9 mouse cellular contexts compared by ENCODE assay signal in genomic region chr3:132949791-132950528, GRCm38 (mm10). TPM values are rescaled to one million over a fixed set of nuclear protein-coding genes. Genes with fewer than 3 reads are reported as not detected.
DNase-seq lines count a peak whose midpoint lies in the region; ATAC-seq and TF ChIP-seq lines count a peak whose summit lies in the region.
"Had no signal": no experiment of that assay in that cellular context is flagged by ENCODE, and none has a peak within 500 bp of the region (broad histone marks: within the 10 kb centered on the region; RNA-seq: fewer than 3 reads in every experiment).

Npnt (minus strand) TSS chr3:132950291.

- peak within 1 kb of the TSS; percentile 92 for H3ac ChIP-seq in C2C12 (ENCODE audit: control insufficient read depth, insufficient read length, low read depth)

- H3K27ac ChIP-seq in ES-E14 (ENCODE audit: insufficient read depth, low read depth, low read length, poor library complexity, severe bottlenecking), result no peak within 1 kb of the TSS
- peak within 1 kb of the TSS; percentile 69 for H3K27ac ChIP-seq in embryonic facial prominence, embryonic 13.5 days
- peak within 1 kb of the TSS; percentile 76 for H3K27ac ChIP-seq in hindbrain, embryonic 10.5 days
- H3K27ac ChIP-seq: macrophage had no signal

- H3K9ac ChIP-seq in ES-E14 (ENCODE audit: insufficient read depth, low read depth, low read length, poor library complexity, severe bottlenecking), result peak within 1 kb of the TSS; percentile 66
- H3K9ac ChIP-seq in embryonic facial prominence, embryonic 13.5 days, result peak within 1 kb of the TSS; percentile 80

- H3K4me1 ChIP-seq in ES-E14 (ENCODE audit: control insufficient read depth in 2 of 2, insufficient read depth in 2 of 2, low read length in 2 of 2, poor library complexity in 1 of 2), result no peaks in the 10 kb centered on the region
- peaks cover 14% of the 10 kb centered on the region for H3K4me1 ChIP-seq in embryonic facial prominence, embryonic 13.5 days
- peaks cover 25% of the 10 kb centered on the region for H3K4me1 ChIP-seq in hindbrain, embryonic 10.5 days (replicated peaks)

- H3K4me3 ChIP-seq in C2C12 (ENCODE audit: insufficient read depth, poor library complexity, severe bottlenecking) (peak within 1 kb of the TSS; percentile 52), ES-E14 (ENCODE audit: insufficient read depth in 1 of 2, low read depth in 1 of 2, low read length in 2 of 2, poor library complexity in 1 of 2, severe bottlenecking in 1 of 2) (peak within 1 kb of the TSS; percentile 77 to 83)
- peak within 1 kb of the TSS; percentile 75 for H3K4me3 ChIP-seq in embryonic facial prominence, embryonic 13.5 days
- H3K4me3 ChIP-seq in hindbrain, embryonic 10.5 days, result peak within 1 kb of the TSS; percentile 80

- ATAC-seq in embryonic facial prominence, embryonic 13.5 days (ENCODE audit: insufficient number of reproducible peaks, insufficient read depth, low FRiP score, low TSS enrichment, low read depth), result peak; percentile 84

- DNase-seq in ES-E14 (ENCODE audit: low read depth, low spot score), result peak; percentile 33
- peak; percentile 59 for DNase-seq in hindbrain, embryonic 10.5 days (ENCODE audit: low spot score)
- DNase-seq in layer of hippocampus, postnatal 14 days (ENCODE audit: low spot score in 2 of 2), result peak; percentile 8 to 20
- peak; percentile 52 for DNase-seq in lung, postnatal 14 days
- peak; percentile 77 for DNase-seq in retina, postnatal 1 day
- DNase-seq in natural killer cell, adult 2 months (ENCODE audit: low spot score in 2 of 2), result no peak

- no peak for TF ChIP-seq CTCF in C2C12 (IDR thresholded peaks at IDR 0.05; ENCODE audit: control insufficient read depth, insufficient read depth, insufficient read length)

- peaks cover 27% of the 10 kb centered on the region for H3K79me2 ChIP-seq in C2C12 (ENCODE audit: control insufficient read depth, insufficient read depth)

- under 1% methylated on average over 60 of the region's 82 CpGs for WGBS in embryonic facial prominence, embryonic 13.5 days
- under 1% methylated on average over 82 of the region's 82 CpGs for WGBS in hindbrain, embryonic 10.5 days

- peak within 1 kb of the TSS; percentile 98 for H3K4me2 ChIP-seq in embryonic facial prominence, embryonic 13.5 days

- H3K79me3 ChIP-seq in C2C12 (ENCODE audit: low read depth), result peaks cover 2% of the 10 kb centered on the region

- H3K9me3 ChIP-seq in ES-E14 (ENCODE audit: control insufficient read depth, insufficient read depth, low read depth, low read length), result no peaks in the 10 kb centered on the region
- no peaks in the 10 kb centered on the region for H3K9me3 ChIP-seq in embryonic facial prominence, embryonic 13.5 days
- no peaks in the 10 kb centered on the region for H3K9me3 ChIP-seq in hindbrain, embryonic 10.5 days

- in situ Hi-C loops in ES-E14 (cut with MboI; ENCODE audit: low sequenced_read_pairs in 2 of 2, unreplicated experiment in 2 of 2), result no loop called here

- H3K36me3 ChIP-seq in C2C12 (ENCODE audit: control insufficient read depth, insufficient read depth) (peaks cover 13% of the 10 kb centered on the region), ES-E14 (ENCODE audit: control insufficient read depth, insufficient read depth, low read length, poor library complexity, severe bottlenecking) (no peaks in the 10 kb centered on the region)
- H3K36me3 ChIP-seq in embryonic facial prominence, embryonic 13.5 days, result 0 out of 2 replicates have a peak, but pooled peaks cover 3% of the 10 kb centered on the region
- H3K36me3 ChIP-seq in hindbrain, embryonic 10.5 days, result no peaks in the 10 kb centered on the region

- H3K27me3 ChIP-seq in C2C12 (ENCODE audit: control insufficient read depth, insufficient read depth, insufficient read length), result no peaks in the 10 kb centered on the region
- peaks cover 6% of the 10 kb centered on the region; the same call in 1 of the 2 replicates for H3K27me3 ChIP-seq in embryonic facial prominence, embryonic 13.5 days
- H3K27me3 ChIP-seq in hindbrain, embryonic 10.5 days (ENCODE audit: insufficient read depth, poor library complexity, severe bottlenecking), result peaks cover 45% of the 10 kb centered on the region

TF ChIP-seq in C2C12, 6 proteins besides CTCF, POLR2A, EP300 and RAD21:
- TF ChIP-seq MYOD1 (IDR thresholded peaks at IDR 0.05; ENCODE audit: control insufficient read depth, insufficient read length, low read depth) (no peak), CEBPB (IDR thresholded peaks at IDR 0.05; ENCODE audit: low read depth) (no peak), USF1 (IDR thresholded peaks at IDR 0.05; ENCODE audit: low read depth) (no peak), MAX (IDR thresholded peaks at IDR 0.05) (no peak), FOSL1 (IDR thresholded peaks at IDR 0.05; ENCODE audit: insufficient read depth, low read length, poor library complexity, severe bottlenecking) (no peak), MYOG (IDR thresholded peaks at IDR 0.05; ENCODE audit: control insufficient read depth, extremely low read depth, insufficient read length) (no peak)

TF ChIP-seq in ES-E14, 5 proteins besides CTCF, POLR2A, EP300 and RAD21:
- TF ChIP-seq MAFK (IDR thresholded peaks at IDR 0.05; ENCODE audit: insufficient read depth, low read depth, low read length) (no peak), ZC3H11A (IDR thresholded peaks at IDR 0.05; ENCODE audit: borderline replicate concordance, low read depth, low read length) (no peak), CHD2 (IDR thresholded peaks at IDR 0.05; ENCODE audit: low read depth, low read length) (no peak), ZNF384 (IDR thresholded peaks at IDR 0.05; ENCODE audit: low read depth, low read length) (no peak), HCFC1 (IDR thresholded peaks at IDR 0.05; ENCODE audit: borderline replicate concordance, insufficient read depth, low read length) (0 out of 2 replicates have a peak, but pooled peaks have one; percentile 62)

RNA-seq across cellular contexts. Expression of gene Npnt, which starts in this region (rescaled TPM):
- polyA plus RNA-seq in C2C12 (2012; fragmentation: generic; extraction: Trizol), result 110 TPM
- total RNA-seq in ES-E14 (2012; rRNA removed), result 5.8 and 8.6 TPM in 2 replicates
- polyA plus RNA-seq in embryonic facial prominence, embryonic 13.5 days (2015; fragmentation: Nextera tagmentation; extraction: Ambion mirVana), result 57.5 and 62.0 TPM in 2 replicates
- polyA plus RNA-seq in hindbrain, embryonic 10.5 days (2016; fragmentation: Nextera tagmentation; extraction: Ambion mirVana), result 13.2 and 15.3 TPM in 2 replicates
- 10 to 100 TPM; 14.4 to 17.6 TPM for total RNA-seq in layer of hippocampus, postnatal 14 days (2021)
- polyA plus RNA-seq: macrophage had no signal

Comparison
In these comparisons a context has a peak if more than half of its experiments do, and no peak if none do; other contexts are left out.
1. DNase-seq: peak in ES-E14 (single experiment), hindbrain, embryonic 10.5 days (single experiment), layer of hippocampus, postnatal 14 days (2 of 2), lung, postnatal 14 days (single experiment) and retina, postnatal 1 day (single experiment); none in natural killer cell, adult 2 months (0 of 2).
2. Peak in every context shown above with its lines, with median percentiles within 50 percentile points of each other: H3K4me3 ChIP-seq.